Mouse (Mus musculus) ES-Bruce4 (cell line): Measurements from ENCODE around the gene Akap2. TPM values are rescaled to one million over a fixed set of nuclear protein-coding genes. Genes with fewer than 3 reads are reported as not detected.

Source experiments
- H3K27ac ChIP-seq: 2 replicates; pipeline ENCODE4 v1.5.1; 2012; ENCODE audit warnings: low read length, inconsistent platforms; ENCODE audit not compliant: insufficient read depth
- H3K27me3 ChIP-seq: 2 replicates; pipeline ENCODE4 v1.6.1; 2012; ENCODE audit warnings: mild to moderate bottlenecking, low read length, inconsistent platforms; ENCODE audit not compliant: control insufficient read depth, poor library complexity, insufficient read depth, severe bottlenecking
- H3K36me3 ChIP-seq: 2 replicates; pipeline ENCODE4 v1.6.1; 2012; ENCODE audit warnings: inconsistent platforms, mild to moderate bottlenecking, low read length, moderate library complexity; ENCODE audit not compliant: control insufficient read depth, poor library complexity, insufficient read depth, severe bottlenecking
- H3K4me1 ChIP-seq: one replicate; pipeline ENCODE4 v1.8.1; 2011; ENCODE audit warnings: low read length; ENCODE audit not compliant: control insufficient read depth, insufficient read depth
- H3K4me3 ChIP-seq: 2 replicates; pipeline ENCODE4 v1.5.1; 2011; ENCODE audit warnings: low read depth, mild to moderate bottlenecking, low read length
- H3K9ac ChIP-seq: 2 replicates; pipeline ENCODE4 v1.6.1; 2012; ENCODE audit warnings: low read depth, mild to moderate bottlenecking, inconsistent platforms; ENCODE audit not compliant: poor library complexity, severe bottlenecking
- H3K9me3 ChIP-seq: replicated peaks from 2 replicates; pipeline ENCODE4 v1.6.1; 2012; ENCODE audit warnings: mild to moderate bottlenecking, low read length, inconsistent platforms; ENCODE audit not compliant: control insufficient read depth, poor library complexity, insufficient read depth, severe bottlenecking
- CTCF ChIP-seq: IDR thresholded peaks from one replicate; pipeline ENCODE4 v1.8.1; 2011; ENCODE audit warnings: low read depth, low read length
- EP300 ChIP-seq: IDR thresholded peaks from 2 replicates; pipeline ENCODE4 v1.6.1; 2011; ENCODE audit warnings: low read depth, low read length; ENCODE audit not compliant: insufficient read depth
- POLR2A ChIP-seq: IDR thresholded peaks from one replicate; pipeline ENCODE4 v1.8.1; 2011; ENCODE audit warnings: low read length; ENCODE audit not compliant: insufficient read depth
- polyA plus RNA-seq: library from polyadenylated mRNA; stranded (reverse); fragments of >200 nt; gene quantifications from 2 replicates; pipeline ENCODE4 v1.2.4, GENCODE M21; 2011; ENCODE audit warnings: low read depth; ENCODE audit not compliant: missing spikeins, insufficient read depth, insufficient read length

Akap2 gene
- polyA plus RNA-seq, 1 experiment, result 96.5 TPM

GRCm38 (mm10) chr4:57723659-57724058 lies 6.2 kb downstream of the Akap2 start:
- peak; percentile 74 for TF ChIP-seq CTCF
- TF ChIP-seq EP300, result no peak
- no peak for TF ChIP-seq POLR2A
- Histone ChIP-seq H3K27me3 (no peaks in the 10 kb centered on the region), H3K27ac (no peak overlapping the region), H3K36me3 (no peaks in the 10 kb centered on the region), H3K4me3 (no peak overlapping the region), H3K4me1 (peaks cover 5% of the 10 kb centered on the region), H3K9ac (no peak overlapping the region), H3K9me3 (no peaks in the 10 kb centered on the region; the same call in 1 of the 2 replicates)

GRCm38 (mm10) chr4:57725569-57725968 lies 8.1 kb downstream of the Akap2 start:
- Histone ChIP-seq H3K27me3 (no peaks in the 10 kb centered on the region), H3K4me3 (no peak overlapping the region), H3K9ac (no peak overlapping the region), H3K36me3 (no peaks in the 10 kb centered on the region), H3K9me3 (no peaks in the 10 kb centered on the region), H3K4me1 (peaks cover 5% of the 10 kb centered on the region), H3K27ac (no peak overlapping the region)
- no peak for TF ChIP-seq POLR2A

- no peaks in the 10 kb centered on the region for H3K4me1 ChIP-seq
- TF ChIP-seq EP300 (no peak), POLR2A (no peak), CTCF (no peak)
- H3K27ac ChIP-seq, result no peak overlapping the region
These were observed 11.2 kb downstream of the Akap2 start for GRCm38 (mm10) chr4:57728611-57729183.

GRCm38 (mm10) chr4:57730047-57730446 lies 12.6 kb downstream of the Akap2 start:
- H3K9ac ChIP-seq, result no peak overlapping the region
- H3K36me3 ChIP-seq, result no peaks in the 10 kb centered on the region
- no peaks in the 10 kb centered on the region for H3K9me3 ChIP-seq
- H3K4me1 ChIP-seq, result no peaks in the 10 kb centered on the region
- TF ChIP-seq POLR2A (no peak), EP300 (no peak), CTCF (no peak)
- no peak overlapping the region for H3K27ac ChIP-seq
- no peak overlapping the region for H3K4me3 ChIP-seq
- H3K27me3 ChIP-seq, result no peaks in the 10 kb centered on the region

More at GRCm38 (mm10) chr4:57728611-57729183, 11.2 kb downstream of the Akap2 start:
- H3K36me3 ChIP-seq, result no peaks in the 10 kb centered on the region
- H3K9ac ChIP-seq, result no peak overlapping the region
- H3K9me3 ChIP-seq, result no peaks in the 10 kb centered on the region
- no peaks in the 10 kb centered on the region for H3K27me3 ChIP-seq
- no peak overlapping the region for H3K4me3 ChIP-seq

GRCm38 (mm10) chr4:57730801-57731598 lies 13.5 kb downstream of the Akap2 start:
- no peak overlapping the region for H3K27ac ChIP-seq
- no peaks in the 10 kb centered on the region for H3K36me3 ChIP-seq
- H3K27me3 ChIP-seq, result no peaks in the 10 kb centered on the region
- H3K4me3 ChIP-seq, result no peak overlapping the region
- H3K4me1 ChIP-seq, result no peaks in the 10 kb centered on the region
- no peak for TF ChIP-seq POLR2A
- H3K9ac ChIP-seq, result no peak overlapping the region
- H3K9me3 ChIP-seq, result no peaks in the 10 kb centered on the region

- no peak for TF ChIP-seq EP300
- no peak for TF ChIP-seq CTCF
- no peak for TF ChIP-seq POLR2A
- no peak overlapping the region for H3K9ac ChIP-seq
- H3K36me3 ChIP-seq, result no peaks in the 10 kb centered on the region
- H3K27me3 ChIP-seq, result no peaks in the 10 kb centered on the region
- no peaks in the 10 kb centered on the region for H3K9me3 ChIP-seq
- H3K27ac ChIP-seq, result no peak overlapping the region
- no peak overlapping the region for H3K4me3 ChIP-seq
- H3K4me1 ChIP-seq, result no peaks in the 10 kb centered on the region
These were observed 14.9 kb downstream of the Akap2 start for GRCm38 (mm10) chr4:57732351-57732750.
